Mouse (Mus musculus): ENCODE data around the gene Adrm1. TPM values are rescaled to one million over a fixed set of nuclear protein-coding genes. Genes with fewer than 3 reads are reported as not detected.

Gene Adrm1
- total RNA-seq, 2 experiments from 2014 or later = 114 to 119 TPM

DNA sequence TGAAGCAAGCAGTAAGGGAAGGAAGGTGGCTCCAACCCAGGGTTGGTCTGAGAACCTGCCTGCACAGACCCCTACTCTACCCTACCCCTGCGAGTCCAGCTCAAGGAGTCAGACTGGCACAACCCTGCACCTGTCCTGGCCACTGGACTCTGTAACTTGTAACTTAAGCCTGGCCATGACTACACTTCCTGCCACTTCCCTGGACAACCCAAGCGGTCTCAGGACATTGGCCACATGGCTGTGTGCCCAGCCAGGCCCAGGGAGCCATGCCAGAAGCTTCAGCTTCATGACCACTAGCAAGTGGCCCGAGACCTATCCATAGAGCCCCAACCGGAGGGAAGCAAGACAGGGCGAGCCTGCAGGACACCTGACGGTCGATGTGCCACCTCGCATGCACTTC lies 46.3 kb downstream of the Adrm1 start:
- DNase-seq (ENCODE audit: low spot score) = peak; percentile 95

DNA sequence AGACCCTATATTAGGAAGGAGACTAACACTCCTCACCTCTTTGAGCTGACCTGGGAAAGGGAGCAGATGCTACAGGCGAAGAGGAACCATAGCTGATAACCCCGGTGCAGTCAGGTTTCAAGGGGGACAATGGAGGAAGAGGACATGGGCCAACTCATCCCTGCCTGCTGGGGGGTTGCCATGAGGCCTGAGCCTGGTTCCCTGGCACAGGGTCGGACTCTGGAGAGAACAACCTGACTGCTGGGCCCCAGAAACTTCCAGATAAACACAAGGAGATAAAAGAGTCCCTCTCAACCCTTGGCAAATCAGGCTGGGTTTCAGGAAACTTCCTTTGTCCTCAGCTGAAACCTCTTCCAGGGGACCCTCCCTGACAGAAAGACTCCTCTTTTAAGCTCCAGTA lies 47.0 kb downstream of the Adrm1 start:
- DNase-seq (ENCODE audit: low spot score) = no peak

DNA sequence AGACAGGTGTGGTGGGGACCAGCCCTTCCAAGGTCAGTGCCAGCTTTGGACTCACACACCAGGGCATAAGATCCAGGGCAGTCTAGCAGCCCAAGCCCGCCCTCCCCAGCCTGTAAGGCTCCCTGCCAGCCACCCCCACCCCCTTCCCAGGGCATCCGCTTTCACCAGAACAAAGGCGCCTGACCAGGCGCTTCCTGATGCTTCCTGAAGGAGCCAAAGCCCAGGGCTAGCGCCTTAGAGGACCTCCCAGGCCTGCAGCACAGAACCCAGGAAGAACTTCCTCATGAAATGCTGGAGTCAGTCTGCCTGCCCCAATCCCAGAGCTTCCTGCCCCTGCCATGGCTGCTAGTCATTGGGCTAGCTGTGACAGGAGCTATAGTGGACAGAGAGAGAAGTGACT lies 47.4 kb downstream of the Adrm1 start:
- DNase-seq (ENCODE audit: low spot score) = no peak

DNA sequence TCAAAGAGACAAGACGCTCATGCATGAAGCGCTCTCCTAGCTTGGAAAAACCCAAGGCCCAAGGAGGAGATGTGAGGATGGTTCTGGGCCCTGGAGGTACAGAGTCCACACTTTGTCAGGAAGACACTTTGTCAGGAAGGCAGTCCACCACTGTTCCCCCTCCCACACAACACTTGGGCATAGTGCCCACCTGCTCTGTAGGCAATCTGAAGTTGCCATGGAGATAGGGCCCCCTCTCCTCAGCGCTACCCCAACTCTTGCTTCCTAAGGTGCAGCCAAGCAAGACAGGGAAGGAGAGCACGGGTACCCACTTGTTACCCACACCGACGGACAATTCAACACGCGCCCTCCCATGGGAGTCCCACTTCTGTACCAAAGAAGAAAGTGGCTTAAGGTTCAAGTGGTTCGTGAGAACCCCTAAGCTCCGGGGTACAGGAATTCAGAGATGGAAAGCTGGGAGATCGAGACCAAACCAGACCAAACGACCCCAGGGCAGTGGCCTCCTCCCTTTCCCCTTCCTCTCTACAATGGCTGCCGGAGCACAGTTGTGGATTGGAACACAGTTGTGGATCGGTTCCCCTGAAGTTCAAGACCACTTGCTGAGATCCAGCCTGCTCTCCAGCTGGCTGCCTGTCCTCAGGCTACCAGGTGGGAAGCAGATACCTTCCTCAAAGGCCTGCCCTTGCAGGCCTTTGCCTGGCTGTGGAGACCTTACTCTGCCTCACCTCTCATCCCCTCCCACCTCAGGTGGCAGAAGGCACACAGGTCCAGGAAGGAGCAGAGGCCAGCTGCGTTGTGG lies 48.1 kb downstream of the Adrm1 start:
- DNase-seq (ENCODE audit: low spot score) = no peak

DNA sequence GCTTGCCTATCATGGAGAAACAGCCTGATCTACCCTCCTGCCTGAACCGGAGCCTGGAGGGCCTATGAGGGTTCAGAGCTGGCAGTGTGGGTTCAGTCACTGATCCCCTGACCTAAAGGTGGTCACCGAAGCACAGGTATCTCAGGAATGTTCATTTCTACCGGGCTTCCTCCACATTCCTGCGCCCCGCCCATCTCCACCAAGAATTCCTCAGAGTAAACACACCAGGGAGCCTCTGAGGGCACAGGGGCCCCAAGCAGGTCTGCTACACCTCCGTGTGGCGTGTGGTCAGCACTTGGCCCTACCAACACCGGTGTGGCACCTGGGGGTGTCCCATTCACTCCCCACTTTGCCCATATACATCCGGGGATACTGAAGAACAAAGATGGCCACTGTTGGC lies 48.9 kb downstream of the Adrm1 start:
- no peak for DNase-seq (ENCODE audit: low spot score)

DNA sequence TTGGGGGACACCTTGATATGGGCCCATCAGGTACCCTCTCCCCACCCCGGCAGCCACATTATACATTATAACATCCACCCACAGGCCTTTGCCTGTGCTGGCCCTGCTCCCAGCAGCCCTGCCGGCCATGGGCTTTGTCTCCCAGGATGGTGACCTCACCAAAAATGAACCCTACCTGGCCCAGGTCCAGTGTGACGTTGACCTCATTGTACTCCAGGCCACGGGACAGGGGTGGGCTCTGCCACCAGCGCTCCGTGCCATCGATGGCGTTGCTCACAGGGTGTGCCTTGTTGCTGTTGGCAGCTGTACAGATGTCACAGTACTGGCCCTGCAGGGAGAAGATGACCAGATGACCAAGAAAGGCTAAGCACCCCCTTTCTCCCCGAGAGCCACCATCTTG lies 49.8 kb downstream of the Adrm1 start:
- DNase-seq (ENCODE audit: low spot score) = no peak

DNA sequence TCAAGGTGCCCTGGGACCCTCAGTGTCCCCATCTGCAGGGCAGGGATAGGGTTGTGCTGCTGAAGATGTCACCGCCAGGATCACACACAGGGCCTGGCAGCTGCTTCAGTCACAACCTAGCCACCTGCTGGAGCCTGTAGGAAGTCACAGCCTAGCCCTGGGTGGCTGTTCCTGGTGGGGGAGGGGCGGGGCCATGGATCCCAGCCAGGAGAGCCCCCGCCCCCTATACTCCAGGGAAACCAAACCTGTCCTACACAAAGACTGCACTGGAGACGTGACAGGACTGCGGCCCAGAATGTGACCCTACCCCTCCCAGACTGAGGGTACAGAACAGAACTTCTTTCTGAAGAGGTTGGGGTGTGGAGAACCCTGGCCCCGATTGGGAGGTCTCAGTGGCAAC lies 51.0 kb downstream of the Adrm1 start:
- no peak for DNase-seq (ENCODE audit: low spot score)

DNA sequence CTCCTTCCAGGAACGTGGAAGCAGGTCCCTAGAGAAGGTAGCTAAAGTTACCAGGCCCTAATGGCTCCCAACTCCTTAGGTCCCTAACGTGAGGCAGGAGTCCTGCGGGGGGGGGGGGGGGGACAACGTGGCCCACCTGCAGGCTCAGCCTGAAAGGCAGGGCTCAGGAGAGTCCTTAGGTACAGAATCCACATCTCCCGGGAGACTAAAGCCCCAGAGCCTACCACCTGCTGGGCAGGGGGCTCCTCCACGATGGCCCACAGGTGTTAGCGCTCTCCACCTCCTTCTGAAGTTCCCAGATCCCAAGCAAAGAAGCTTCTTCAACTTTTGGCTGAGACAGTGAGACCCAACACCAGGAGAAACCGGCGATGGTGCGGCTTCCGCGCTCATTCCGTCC lies 53.4 kb downstream of the Adrm1 start:
- DNase-seq (ENCODE audit: low spot score) = no peak

DNA sequence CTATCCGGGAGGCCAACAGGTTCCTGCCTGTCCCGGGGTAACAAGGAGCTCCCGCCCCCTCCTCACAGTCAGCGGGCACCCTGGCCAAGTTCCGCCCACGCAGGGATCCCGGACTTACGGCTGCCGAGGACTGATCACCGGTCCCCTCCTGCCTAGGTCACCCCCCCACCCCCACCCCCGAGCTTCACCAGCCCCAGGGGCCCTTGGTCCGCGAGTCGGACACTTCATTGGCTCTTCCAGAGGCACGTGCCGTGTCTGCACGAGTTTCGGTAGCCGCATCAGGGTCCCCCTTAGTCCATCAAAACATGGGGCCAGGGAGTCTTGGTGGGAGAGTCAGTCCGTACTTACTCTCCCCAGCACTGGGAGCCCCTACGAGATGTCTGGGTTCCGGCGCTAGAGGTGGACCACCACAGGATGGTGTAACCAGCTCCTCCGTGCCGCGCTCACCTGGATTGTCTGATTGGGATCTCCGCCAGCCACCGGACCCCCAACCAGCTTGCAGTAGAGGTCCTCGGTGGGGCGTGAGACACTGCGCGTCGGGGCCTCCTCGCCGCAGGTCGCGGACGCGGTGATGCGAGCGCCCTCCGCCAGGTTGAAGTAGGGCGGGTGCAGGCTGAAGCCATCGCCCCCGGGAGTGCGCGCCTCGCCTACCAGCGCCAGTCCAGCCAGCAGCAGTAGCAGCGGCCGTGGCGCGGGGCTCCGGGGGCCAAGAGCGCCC lies 53.9 kb downstream of the Adrm1 start:
- DNase-seq (ENCODE audit: low spot score) = no peak

Small RNA genes within 50 kb of the gene (microRNA-seq; reads per million reads assigned to microRNA genes)
- not detected for gene Mir7005

Other genes with a start within 250 kb of the Adrm1 start
- 1 to 10 TPM; 7.7 to 8.3 TPM for gene Taf4, start 194.8 kb upstream of the Adrm1 start, total RNA-seq (2021)
- gene Lsm14b, start 146.5 kb upstream of the Adrm1 start, total RNA-seq (2021) = 10 to 100 TPM; 44.0 to 47.6 TPM
- 100 to 1,000 TPM; 147 to 149 TPM for gene Psma7, start 129.1 kb upstream of the Adrm1 start, total RNA-seq (2021)
- 1 to 10 TPM; 1.8 to 2.0 TPM for gene Ss18l1, start 129.0 kb upstream of the Adrm1 start, total RNA-seq (2021)
- 10 to 100 TPM; 15.0 to 15.3 TPM for gene Mtg2, start 100.9 kb upstream of the Adrm1 start, total RNA-seq (2021)
- not detected for gene Hrh3, start 67.0 kb upstream of the Adrm1 start, total RNA-seq (2021)
- 10 to 100 TPM; 16.9 to 18.8 TPM for gene Osbpl2, start 52.2 kb upstream of the Adrm1 start, total RNA-seq (2021)
- gene Lama5, start 54.4 kb downstream of the Adrm1 start, total RNA-seq (2021) = 10 to 100 TPM in 1 of 2 experiments, 1 to 10 TPM in 1; 9.6 to 10.6 TPM
- gene Rps21, start 85.9 kb downstream of the Adrm1 start, total RNA-seq (2021) = 100 to 1,000 TPM; 355 to 460 TPM
- gene Cables2, start 102.0 kb downstream of the Adrm1 start, total RNA-seq (2021) = 1 to 10 TPM; 8.2 to 9.1 TPM
- gene Rbbp8nl, start 118.4 kb downstream of the Adrm1 start, total RNA-seq (2021) = not detected
- gene Gata5, start 163.2 kb downstream of the Adrm1 start, total RNA-seq (2021) = not detected